Mouse (Mus musculus) heart, embryonic 16.5 days (tissue): ENCODE results near the gene Slc7a3. TPM values are rescaled to one million over a fixed set of nuclear protein-coding genes. Genes with fewer than 3 reads are reported as not detected.

Experiments used
- ATAC-seq: fragments of 200-750 bp; cut with Nextera tagmentation; replicated peaks from 2 replicates; pipeline ENCODE4 v1.8.0; 2017; ENCODE audit warnings: moderate number of reproducible peaks; ENCODE audit not compliant: insufficient read depth, low FRiP score; ENCODE audit errors: extremely low read depth
- H3K27ac ChIP-seq: fragments of 300-500 bp; sonication (generic); 2 replicates; pipeline ENCODE4 v1.5.1; 2014; ENCODE audit warnings: mild to moderate bottlenecking, low read length, control low read depth, moderate library complexity
- H3K27me3 ChIP-seq: fragments of 300-500 bp; sonication (generic); 2 replicates; pipeline ENCODE4 v1.6.1; 2014; ENCODE audit warnings: low read length, mixed read lengths; ENCODE audit not compliant: control insufficient read depth, insufficient read depth
- H3K36me3 ChIP-seq: fragments of 300-500 bp; sonication (generic); 2 replicates; pipeline ENCODE4 v1.6.1; 2014; ENCODE audit not compliant: control insufficient read depth, insufficient read depth
- H3K4me1 ChIP-seq: fragments of 300-500 bp; sonication (generic); 2 replicates; pipeline ENCODE4 v1.6.1; 2014; ENCODE audit warnings: low read length, mixed read lengths; ENCODE audit not compliant: control insufficient read depth, insufficient read depth
- H3K4me2 ChIP-seq: fragments of 300-500 bp; sonication (generic); 2 replicates; pipeline ENCODE4 v1.6.1; 2014; ENCODE audit warnings: low read depth, mild to moderate bottlenecking, control low read depth, low read length
- H3K4me3 ChIP-seq: fragments of 300-500 bp; sonication (generic); 2 replicates; pipeline ENCODE4 v1.5.1; 2014; ENCODE audit warnings: mild to moderate bottlenecking, control low read depth, low read length
- H3K9ac ChIP-seq: fragments of 300-500 bp; sonication (generic); 2 replicates; pipeline ENCODE4 v1.6.1; 2014; ENCODE audit warnings: low read length, control low read depth
- H3K9me3 ChIP-seq: fragments of 300-500 bp; sonication (generic); replicated peaks from 2 replicates; pipeline ENCODE4 v1.6.1; 2016; ENCODE audit warnings: low read length; ENCODE audit not compliant: control insufficient read depth
- WGBS: fragments of 180-500 bp; shearing (Covaris S2); extraction: QIAGEN DNeasy Blood & Tissue Kit; methylation state at CpG from one replicate; pipeline ENCODE4 v1.1.7; 2014; 5-methylcytosine and 5-hydroxymethylcytosine counted together
- polyA plus RNA-seq: library from polyadenylated mRNA; unstranded; fragments of >200 nt; fragmentation: Nextera tagmentation; extraction: Ambion mirVana; gene quantifications from 2 replicates; pipeline ENCODE4 v1.2.1, GENCODE M21; 2015

Slc7a3 gene
- polyA plus RNA-seq, 1 experiment from 2014 or later = 0.64 TPM

- H3K27ac ChIP-seq = no peak overlapping the region
- H3K36me3 ChIP-seq = no peaks in the 10 kb centered on the region
- H3K4me3 ChIP-seq = no peak overlapping the region
- no peak overlapping the region for H3K9ac ChIP-seq
- WGBS = 75% methylated on average over 1 of the region's 1 CpGs
- H3K4me2 ChIP-seq = no peak overlapping the region
- no peaks in the 10 kb centered on the region for H3K4me1 ChIP-seq
- H3K27me3 ChIP-seq = no peaks in the 10 kb centered on the region
- no peaks in the 10 kb centered on the region for H3K9me3 ChIP-seq
- ATAC-seq = no peak
Observed at GRCm38 (mm10) chrX:101065245-101065644, 20.6 kb downstream of the Slc7a3 start.

DNA sequence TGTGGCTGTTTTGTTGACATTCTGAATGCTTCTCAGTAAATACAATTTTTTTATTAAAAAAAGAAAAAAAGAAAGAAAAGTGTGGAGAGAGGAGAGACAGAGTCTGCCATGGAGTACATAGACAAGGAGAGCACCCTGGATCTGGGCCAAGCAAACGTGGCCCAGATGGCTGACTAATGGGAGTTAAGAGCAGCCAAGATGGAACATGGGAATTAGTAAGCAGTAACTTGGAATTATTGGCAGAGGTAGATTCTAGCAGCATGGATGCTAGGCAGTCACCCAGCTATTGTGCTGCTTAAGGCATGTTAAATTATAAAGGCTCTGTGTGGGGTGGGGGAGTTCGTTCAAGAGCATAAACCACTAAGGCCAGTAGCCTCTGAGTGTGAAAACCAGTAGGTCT is 22.3 kb downstream of the Slc7a3 start:
- Histone ChIP-seq H3K4me1 (no peaks in the 10 kb centered on the region), H3K27ac (no peak overlapping the region), H3K9me3 (no peaks in the 10 kb centered on the region; the same call in 1 of the 2 replicates), H3K9ac (no peak overlapping the region), H3K4me2 (no peak overlapping the region), H3K4me3 (no peak overlapping the region), H3K27me3 (no peaks in the 10 kb centered on the region), H3K36me3 (no peaks in the 10 kb centered on the region)
- WGBS = 44% methylated on average over 2 of the region's 2 CpGs
- ATAC-seq = no peak

DNA sequence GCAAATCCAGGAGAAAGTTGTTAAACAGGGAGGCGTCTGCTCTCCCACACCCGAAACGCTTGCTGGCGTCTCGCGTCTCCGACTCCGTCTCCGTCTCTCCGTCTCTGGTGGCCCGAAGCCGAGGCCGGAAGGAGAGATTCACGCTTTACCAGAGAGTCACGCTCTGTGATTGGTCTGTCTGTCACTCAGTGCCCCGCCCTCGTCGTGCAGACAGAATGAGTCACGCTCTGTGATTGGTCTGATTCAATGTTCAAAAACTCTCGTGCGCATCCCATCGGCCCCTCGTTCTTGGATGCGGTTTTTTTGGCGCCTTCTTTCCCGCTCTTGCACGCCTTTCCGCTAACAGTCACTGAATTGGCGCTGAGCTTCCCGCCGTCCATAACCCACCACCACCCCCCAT is 26.3 kb downstream of the Slc7a3 start, which contains the start of gene Tex11:
Gene Tex11, minus strand, starts transcription at position 127 of the 400 bp plus-strand sequence.
- no peaks in the 10 kb centered on the region for H3K4me1 ChIP-seq
- no peak within 1 kb of the TSS for H3K4me2 ChIP-seq
- H3K4me3 ChIP-seq = no peak within 1 kb of the TSS
- no peaks in the 10 kb centered on the region; the same call in 1 of the 2 replicates for H3K9me3 ChIP-seq
- H3K27ac ChIP-seq = no peak within 1 kb of the TSS
- no peak within 1 kb of the TSS for H3K9ac ChIP-seq
- WGBS = 85% methylated on average over 31 of the region's 31 CpGs
- no peaks in the 10 kb centered on the region for H3K36me3 ChIP-seq
- ATAC-seq = no peak
- H3K27me3 ChIP-seq = no peaks in the 10 kb centered on the region

Other genes starting within 250 kb of the Slc7a3 start
- gene Tex11, start 26.4 kb downstream of the Slc7a3 start, polyA plus RNA-seq = 0.32 and 0.35 TPM in 2 replicates
- 38.8 and 47.8 TPM in 2 replicates for gene Snx12, start 136.5 kb upstream of the Slc7a3 start, polyA plus RNA-seq
- gene Foxo4, start 168.5 kb upstream of the Slc7a3 start, polyA plus RNA-seq = 1.7 TPM in 2 replicates
- gene Gm614, start 178.0 kb upstream of the Slc7a3 start, polyA plus RNA-seq = 0.33 TPM in 1 of 2 replicates, not detected in the other
- gene Il2rg, start 182.2 kb upstream of the Slc7a3 start, polyA plus RNA-seq = 28.9 and 43.8 TPM in 2 replicates
- not detected in 2 replicates for gene Gm20489, start 183.0 kb upstream of the Slc7a3 start, polyA plus RNA-seq
- 18.9 and 25.2 TPM in 2 replicates for gene Med12, start 188.0 kb upstream of the Slc7a3 start, polyA plus RNA-seq
- 1.9 and 2.0 TPM in 2 replicates for gene Nlgn3, start 213.1 kb upstream of the Slc7a3 start, polyA plus RNA-seq